Mouse (Mus musculus): ENCODE results near the gene Dolk. TPM values are rescaled to one million over a fixed set of nuclear protein-coding genes. Genes with fewer than 3 reads are reported as not detected.
A peak's percentile ranks its signal among the peaks of the same experiment; 100 is the strongest.

Dolk gene
- total RNA-seq, 2 experiments from 2014 or later = 23.4 to 25.5 TPM

DNA sequence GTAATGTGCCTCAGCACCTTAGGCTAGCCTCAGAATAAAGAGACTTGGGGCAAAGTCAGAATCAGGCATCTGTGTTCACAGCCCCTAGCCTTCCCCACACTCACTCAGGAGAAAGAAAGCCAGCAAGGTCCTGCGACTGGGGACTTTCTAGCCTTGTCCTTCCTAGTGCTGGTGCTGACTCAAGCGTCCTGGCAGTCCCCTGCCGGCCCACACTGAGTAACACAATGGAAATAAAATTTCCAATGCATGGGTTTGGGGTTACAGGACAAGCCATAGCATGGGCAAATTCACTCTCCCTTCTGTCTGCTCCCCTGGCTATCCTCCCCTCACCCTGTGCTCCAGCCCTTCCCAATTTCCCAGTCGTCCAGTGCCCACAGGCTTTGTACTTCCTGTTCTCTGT is 17.8 kb downstream of the Dolk start:
- DNase-seq = peak in 1 of 2 experiments; percentile 38

DNA sequence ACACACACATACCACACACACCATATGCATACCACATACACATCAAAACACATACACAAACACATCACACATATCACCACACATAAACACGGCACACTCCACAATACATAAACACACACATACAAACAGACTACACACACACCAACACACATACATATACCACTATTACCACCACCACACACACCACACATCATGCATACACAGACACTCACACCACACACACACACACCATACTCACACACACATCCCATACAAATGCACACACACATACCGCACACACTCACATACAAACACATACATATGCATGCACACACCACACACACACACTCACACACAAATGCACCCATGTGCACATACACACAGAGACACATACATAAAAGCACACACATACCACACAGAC is 18.7 kb downstream of the Dolk start:
- no peak for DNase-seq

GRCm38 (mm10) chr2:30266392-30266941 is 19.7 kb downstream of the Dolk start:
- DNase-seq = peak; percentile 92

DNA sequence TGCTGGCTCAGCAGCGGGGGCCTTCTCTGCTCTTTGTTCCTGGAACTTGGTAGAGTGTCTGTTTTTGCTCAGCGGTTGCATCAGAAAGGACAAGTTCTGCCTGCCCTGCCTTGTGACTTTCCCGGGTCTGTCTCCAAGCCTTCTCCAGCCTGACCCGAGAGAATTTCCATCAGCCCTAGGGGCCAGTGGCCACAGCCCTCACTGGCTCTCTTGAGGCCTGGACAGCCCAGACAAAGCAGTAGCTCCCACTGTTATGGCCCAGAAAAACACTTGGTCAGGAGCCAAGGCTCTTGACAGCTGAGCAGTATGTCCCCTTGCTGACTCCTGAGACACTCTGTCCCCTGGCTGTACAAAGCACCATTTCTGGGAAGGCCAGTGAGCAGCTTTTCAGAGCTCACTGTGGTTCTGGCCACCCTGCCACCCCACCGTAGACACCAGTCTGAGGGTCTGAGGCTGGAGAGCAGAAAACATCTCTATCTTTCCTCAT is 20.3 kb downstream of the Dolk start, which contains the start of gene Phyhd1:
Phyhd1 (plus strand) TSS at position 437 of the 487 bp plus-strand sequence.
- peak; percentile 93 to 97 for DNase-seq

DNA sequence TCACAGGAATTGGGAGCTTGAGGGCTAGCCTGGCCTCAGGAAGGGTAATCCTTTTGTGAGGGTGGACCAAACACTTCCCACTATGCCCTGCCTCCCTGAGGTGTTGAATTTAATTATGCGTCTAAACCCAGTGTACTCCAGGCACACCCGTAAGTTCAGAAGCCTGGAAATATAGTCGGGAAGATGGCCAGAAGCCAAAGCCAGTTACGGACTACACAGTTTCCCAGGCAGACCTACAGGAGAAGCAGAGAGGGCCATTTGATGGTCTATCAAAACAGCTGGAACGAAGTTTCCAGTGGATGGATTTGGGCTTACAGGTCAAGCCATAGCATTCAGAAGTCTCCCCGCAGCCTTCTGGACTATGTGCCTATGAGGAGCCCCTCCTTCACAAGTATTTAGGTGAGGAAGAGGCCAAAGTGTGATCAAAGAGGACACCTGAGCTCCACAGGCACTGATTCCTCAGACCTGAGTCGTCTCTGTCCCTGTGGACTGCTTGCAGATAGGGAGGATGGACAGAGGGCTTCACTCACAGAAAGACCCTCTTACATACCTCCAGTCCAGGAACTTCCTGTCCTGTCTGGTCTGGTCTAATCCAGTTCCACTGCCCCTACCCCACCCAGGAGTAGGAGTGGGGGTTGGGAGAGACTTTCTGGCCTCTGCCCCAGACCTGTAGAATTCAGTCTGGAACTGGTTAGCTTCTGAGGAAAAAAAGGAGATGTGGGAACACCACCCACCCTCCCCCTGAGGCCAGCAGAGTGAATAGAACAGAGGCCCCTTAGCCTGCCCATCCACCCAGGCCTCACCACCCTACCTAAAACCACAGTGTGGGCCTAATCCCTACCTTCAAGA is 21.2 kb downstream of the Dolk start:
- peak; percentile 62 to 66 for DNase-seq

DNA sequence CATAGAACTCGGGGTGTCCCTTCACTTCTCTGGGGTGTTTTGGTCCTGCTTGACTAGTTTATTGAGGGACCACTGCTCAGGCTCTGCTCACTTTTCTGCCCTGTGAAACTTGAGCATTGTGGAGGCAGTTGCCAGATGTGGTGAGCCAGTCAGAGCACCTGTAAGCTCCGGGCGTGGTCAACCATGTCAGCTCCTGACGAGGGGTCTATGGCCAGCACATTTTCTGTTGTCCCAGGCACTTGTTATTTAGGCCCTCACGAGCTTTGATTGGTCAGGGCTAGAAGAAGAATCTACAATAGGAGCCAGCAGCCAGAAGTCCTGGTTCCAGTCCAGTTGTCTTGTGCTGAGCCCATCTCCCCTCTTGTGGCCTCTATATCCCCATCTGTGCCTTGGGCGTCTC is 22.3 kb downstream of the Dolk start:
- peak in 1 of 2 experiments; percentile 36 for DNase-seq

- peak; percentile 86 for DNase-seq
These were observed 23.2 kb downstream of the Dolk start for GRCm38 (mm10) chr2:30262840-30263441.

- no peak for DNase-seq
These were observed 24.0 kb downstream of the Dolk start for GRCm38 (mm10) chr2:30261921-30262839.

- peak in 1 of 2 experiments; percentile 34 for DNase-seq
These were observed 24.9 kb downstream of the Dolk start for GRCm38 (mm10) chr2:30261064-30261736.

GRCm38 (mm10) chr2:30259131-30260064 is 26.7 kb downstream of the Dolk start:
- peak in 1 of 2 experiments; percentile 51 for DNase-seq

DNA sequence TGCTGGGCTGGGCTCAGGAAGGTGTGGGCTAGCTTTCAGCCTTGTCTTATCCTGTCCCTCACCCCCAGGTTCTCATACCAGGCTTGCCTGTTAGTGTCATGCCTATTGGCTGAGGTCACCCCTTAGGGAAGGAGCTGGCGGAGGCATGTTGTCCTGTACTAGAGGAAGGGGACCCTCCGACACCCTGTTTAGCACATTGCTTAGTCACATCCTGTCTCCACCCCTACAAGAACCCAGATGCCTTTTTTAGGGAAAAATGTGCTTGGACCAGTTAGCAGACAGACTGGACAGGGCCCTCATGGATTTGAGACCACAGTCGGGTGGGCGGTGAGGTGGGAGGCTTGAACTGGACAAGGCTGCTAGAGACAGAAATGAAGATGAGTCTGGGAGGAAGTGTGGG is 27.5 kb downstream of the Dolk start:
- peak; percentile 88 to 94 for DNase-seq

DNA sequence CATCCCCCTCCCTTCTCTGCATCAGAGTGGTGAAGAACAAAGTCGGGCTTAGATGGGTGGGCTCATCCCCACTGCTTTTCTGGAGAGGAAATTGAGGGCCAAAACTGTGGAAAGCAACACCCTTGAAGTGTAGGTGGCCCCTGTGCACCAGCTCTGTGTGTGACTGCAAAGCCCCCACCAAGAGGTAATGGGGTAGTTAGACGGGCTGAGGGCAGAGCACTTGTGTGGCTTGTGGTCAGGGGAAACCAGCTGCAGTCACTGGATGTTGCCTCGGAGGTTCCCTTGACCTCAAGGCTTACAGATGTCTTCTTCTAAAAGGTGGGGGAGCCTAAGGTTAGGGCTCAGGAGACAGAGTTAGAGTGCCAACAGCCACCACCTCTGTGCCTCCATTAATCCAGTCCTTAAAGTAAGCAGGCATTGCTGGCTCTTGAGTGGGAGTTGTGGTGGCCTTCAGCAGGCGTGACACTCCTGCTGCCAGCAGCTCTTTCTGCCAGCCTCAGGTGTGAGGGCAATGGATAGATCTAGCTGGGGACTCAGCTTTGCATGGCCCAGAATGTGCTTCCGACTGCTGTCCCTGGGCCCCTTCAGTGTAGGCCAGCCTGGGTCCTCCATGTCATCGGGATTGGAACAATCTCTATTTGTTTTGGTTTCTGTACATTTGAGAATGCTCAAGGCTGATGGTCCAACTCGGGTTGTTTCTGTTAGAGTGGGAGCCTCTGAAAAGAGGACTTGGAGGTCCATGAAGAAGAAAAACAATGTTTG is 28.3 kb downstream of the Dolk start:
- DNase-seq = no peak

DNA sequence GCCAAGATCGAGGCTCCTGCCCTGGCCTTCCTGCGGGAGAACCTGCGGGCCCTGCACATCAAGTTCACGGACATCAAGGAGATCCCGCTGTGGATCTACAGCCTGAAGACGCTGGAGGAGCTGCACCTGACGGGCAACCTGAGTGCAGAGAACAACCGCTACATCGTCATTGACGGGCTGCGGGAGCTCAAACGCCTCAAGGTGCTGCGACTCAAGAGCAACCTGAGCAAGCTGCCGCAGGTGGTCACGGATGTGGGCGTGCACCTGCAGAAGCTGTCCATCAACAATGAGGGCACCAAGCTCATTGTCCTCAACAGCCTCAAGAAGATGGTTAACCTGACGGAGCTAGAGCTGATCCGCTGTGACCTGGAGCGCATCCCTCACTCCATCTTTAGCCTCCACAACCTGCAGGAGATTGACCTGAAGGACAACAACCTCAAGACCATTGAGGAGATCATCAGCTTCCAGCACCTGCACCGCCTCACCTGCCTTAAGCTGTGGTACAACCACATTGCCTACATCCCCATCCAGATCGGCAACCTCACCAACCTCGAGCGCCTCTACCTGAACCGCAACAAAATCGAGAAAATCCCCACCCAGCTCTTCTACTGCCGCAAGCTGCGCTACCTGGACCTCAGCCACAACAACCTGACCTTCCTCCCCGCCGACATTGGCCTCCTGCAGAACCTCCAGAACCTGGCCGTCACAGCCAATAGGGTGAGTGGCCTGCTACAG is 29.4 kb downstream of the Dolk start:
- DNase-seq = peak in 1 of 2 experiments; percentile 14

DNA sequence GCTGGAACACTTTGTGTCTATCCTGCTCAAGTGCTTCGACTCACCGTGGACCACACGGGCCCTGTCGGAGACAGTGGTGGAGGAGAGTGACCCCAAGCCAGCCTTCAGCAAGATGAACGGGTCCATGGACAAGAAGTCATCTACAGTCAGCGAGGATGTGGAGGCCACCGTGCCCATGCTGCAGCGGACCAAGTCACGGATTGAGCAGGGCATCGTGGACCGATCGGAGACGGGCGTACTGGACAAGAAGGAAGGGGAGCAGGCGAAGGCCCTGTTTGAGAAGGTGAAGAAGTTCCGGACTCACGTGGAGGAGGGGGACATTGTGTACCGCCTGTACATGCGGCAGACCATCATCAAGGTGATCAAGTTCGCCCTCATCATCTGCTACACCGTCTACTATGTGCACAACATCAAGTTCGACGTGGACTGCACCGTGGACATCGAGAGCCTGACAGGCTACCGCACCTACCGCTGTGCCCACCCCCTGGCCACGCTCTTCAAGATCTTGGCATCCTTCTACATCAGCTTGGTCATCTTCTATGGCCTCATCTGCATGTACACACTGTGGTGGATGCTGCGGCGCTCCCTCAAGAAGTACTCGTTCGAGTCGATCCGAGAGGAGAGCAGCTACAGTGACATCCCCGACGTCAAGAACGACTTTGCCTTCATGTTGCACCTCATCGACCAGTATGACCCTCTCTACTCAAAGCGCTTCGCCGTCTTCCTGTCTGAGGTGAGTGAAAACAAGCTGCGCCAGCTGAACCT is 30.3 kb downstream of the Dolk start:
- peak in 1 of 2 experiments; percentile 17 for DNase-seq

- peak; percentile 31 to 41 for DNase-seq
These were observed 32.3 kb downstream of the Dolk start for GRCm38 (mm10) chr2:30253809-30254208.

DNA sequence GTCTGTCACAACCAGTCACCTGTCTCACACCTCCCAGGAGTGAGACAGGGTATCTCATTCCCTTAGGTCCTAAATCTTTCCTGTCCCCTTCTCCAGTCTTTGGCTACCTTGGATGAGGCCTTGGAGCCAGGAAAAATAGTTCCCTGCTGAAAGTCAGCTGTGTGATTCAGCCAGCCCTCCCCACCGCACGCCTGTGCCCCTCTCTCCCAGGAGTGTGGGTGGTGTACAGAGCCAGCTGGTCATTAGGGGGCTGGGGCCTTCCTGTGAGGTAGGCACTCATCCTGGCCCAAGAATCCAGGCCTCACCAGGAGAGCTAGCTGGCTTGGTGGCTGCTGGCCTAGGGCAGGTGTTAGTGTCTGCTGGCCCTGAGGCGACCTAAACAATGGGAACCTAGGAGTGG is 33.6 kb downstream of the Dolk start:
- DNase-seq = peak in 1 of 2 experiments; percentile 16

DNA sequence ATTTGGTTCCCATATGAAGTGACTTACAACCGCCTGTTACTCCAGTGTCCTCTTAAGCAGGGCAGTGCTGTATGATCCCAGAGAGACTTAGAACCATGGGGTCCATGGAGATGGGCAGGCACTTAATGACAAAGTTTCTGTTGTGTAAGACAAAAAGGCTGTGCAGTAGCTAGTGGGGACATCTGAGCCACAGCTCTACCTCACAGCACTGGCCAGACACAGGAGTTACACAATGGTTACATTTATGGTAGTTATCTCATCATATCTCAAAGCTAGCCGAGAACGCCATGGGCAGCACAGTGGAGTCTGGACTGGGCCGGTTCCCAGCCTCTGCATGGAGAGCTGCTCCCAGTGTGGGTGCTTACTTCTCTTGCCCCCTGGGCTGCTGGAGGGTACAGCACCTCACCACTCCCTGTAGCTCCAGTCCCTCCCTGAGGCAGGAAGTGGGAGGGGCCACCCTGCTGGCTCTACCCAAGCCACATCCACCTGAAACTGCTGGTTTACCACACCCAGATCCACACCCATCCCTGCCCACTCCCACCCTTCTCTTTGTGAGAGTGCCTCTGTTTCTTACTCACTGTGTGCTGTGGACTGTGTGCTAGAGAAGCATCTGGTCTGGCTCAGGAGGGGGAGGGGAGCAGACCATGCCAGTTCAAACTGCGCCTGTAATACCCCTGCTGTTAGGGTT is 34.6 kb downstream of the Dolk start:
- peak; percentile 60 to 80 for DNase-seq
